Mouse (Mus musculus): ENCODE data around the gene E130114P18Rik. TPM values are rescaled to one million over a fixed set of nuclear protein-coding genes. Genes with fewer than 3 reads are reported as not detected.

E130114P18Rik gene
- polyA plus RNA-seq, 1 experiment from 2014 or later: 1.6 TPM

DNA sequence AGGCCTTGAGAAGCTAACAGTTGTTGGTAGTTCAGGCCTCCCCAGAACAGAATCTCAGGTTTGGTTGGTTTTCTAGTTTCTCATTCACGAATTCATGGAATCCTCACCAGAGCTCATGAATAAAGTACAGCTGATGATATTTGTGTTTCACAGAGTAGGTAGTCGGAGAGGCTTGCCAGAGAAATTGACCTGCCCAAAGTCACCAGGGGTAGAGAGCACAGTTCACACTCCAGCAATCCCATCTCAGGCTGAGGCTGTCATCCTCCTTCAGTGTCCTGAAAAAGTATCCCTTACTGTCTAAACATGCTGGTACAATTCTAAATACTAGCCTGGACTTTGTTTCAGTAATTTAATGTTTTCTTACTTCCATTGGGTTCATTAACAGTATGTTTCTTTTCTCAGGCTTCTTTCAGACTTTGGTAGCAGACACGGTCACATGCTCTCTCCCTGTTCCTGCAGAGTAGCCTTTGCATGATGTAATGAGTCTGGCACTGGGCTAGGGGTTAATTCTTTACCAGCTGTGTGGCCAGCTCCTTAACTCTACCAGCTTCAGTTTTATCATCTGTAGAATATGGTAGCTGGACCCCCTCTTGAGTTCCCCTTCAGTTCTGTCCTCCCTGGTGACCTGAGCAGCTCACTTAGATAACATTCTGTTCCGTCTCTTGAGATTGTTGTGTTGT lies 12.4 kb downstream of the E130114P18Rik start:
- WGBS: 78% methylated on average over 4 of the region's 4 CpGs
- no peaks in the 10 kb centered on the region for H3K27me3 ChIP-seq (replicated peaks; ENCODE audit: control insufficient read depth, insufficient read depth, low read length)
- no peak for TF ChIP-seq CTCF (IDR thresholded peaks at IDR 0.05; ENCODE audit: low read depth)
- no peak overlapping the region for H3K4me2 ChIP-seq (replicated peaks; ENCODE audit: low read depth)
- no peak for ATAC-seq
- no peaks in the 10 kb centered on the region for H3K4me1 ChIP-seq (replicated peaks; ENCODE audit: control insufficient read depth, insufficient read depth, low read length)
- H3K27ac ChIP-seq (ENCODE audit: low read depth, low read length): no peak overlapping the region
- H3K36me3 ChIP-seq (ENCODE audit: control insufficient read depth, insufficient read depth): no peaks in the 10 kb centered on the region
- no peak overlapping the region for H3K9ac ChIP-seq (ENCODE audit: low read depth, low read length)
- no peak overlapping the region for H3K4me3 ChIP-seq (ENCODE audit: low read depth, low read length)
- no peaks in the 10 kb centered on the region for H3K9me3 ChIP-seq (ENCODE audit: control insufficient read depth)

DNA sequence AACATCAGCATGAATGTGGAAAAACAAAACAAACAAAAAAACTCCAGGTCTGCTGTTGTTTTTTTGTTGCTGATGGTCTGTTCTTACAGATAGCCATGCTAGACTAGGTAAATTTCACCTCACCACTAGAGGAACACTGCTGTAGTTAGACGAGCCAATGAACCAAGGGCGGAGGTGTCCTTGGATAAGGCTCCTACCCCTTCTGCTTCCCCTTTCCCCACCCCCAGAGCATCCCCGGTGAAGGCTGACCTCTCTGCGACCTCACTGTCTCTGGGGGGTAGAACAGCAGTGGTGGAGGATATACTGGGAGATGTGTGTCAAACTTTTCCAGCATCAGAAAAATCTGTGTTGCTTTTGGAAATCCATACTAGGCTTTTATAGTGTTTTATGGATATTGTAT lies 13.3 kb downstream of the E130114P18Rik start:
- Histone ChIP-seq H3K36me3 (ENCODE audit: control insufficient read depth, insufficient read depth) (no peaks in the 10 kb centered on the region), H3K9ac (ENCODE audit: low read depth, low read length) (no peak overlapping the region), H3K27ac (ENCODE audit: low read depth, low read length) (no peak overlapping the region), H3K4me1 (replicated peaks; ENCODE audit: control insufficient read depth, insufficient read depth, low read length) (no peaks in the 10 kb centered on the region), H3K9me3 (ENCODE audit: control insufficient read depth) (no peaks in the 10 kb centered on the region), H3K27me3 (replicated peaks; ENCODE audit: control insufficient read depth, insufficient read depth, low read length) (no peaks in the 10 kb centered on the region), H3K4me3 (ENCODE audit: low read depth, low read length) (no peak overlapping the region), H3K4me2 (replicated peaks; ENCODE audit: low read depth) (no peak overlapping the region)
- WGBS: 27% methylated on average over 4 of the region's 4 CpGs
- ATAC-seq: no peak
- TF ChIP-seq CTCF (IDR thresholded peaks at IDR 0.05; ENCODE audit: low read depth): no peak

DNA sequence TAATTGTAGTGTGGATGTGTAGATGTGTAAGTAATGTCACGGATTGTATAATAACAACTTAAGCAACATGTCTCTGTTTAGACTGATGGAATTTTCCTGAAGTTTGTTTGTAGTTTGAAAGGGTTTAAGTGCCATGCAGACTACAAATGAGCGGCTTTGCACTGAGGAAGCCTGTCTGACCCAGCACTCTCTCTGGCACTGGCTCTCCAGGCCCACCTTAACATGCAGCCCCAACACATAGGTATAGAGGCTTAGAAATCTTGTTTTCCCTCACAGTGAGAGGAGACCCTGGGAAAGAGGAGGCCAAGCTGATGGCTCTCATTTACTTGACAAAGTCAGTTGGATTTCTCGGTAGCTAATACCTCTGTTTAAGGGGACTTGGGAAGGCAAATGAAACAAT lies 19.2 kb downstream of the E130114P18Rik start:
- TF ChIP-seq CTCF (IDR thresholded peaks at IDR 0.05; ENCODE audit: low read depth): no peak
- H3K27ac ChIP-seq (ENCODE audit: low read depth, low read length): no peak overlapping the region
- 51% methylated on average over 3 of the region's 3 CpGs for WGBS

DNA sequence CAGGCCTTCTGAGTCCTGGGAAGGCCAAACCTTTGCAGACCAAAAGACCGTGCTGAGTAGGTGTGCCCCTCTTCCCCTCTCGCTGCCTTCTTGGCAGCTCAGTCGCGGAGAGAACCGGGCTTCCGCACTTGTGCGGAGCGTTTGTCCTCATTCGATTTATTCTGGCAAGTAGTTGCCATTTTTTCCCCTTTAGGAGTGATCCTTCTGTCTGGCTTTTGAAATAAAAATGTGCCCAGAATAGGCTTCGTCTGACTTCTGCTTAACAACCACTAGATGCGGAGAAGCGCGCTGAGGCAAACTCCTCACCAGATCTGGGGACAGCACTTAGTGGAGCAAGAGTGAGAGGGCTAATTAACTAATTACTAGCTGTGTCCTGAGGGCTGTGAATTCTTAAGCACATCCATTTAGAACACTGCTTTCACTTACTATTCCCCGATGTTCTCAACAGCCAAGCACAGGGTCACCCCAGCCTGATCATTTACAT lies 19.9 kb downstream of the E130114P18Rik start:
- Histone ChIP-seq H3K27ac (ENCODE audit: low read depth, low read length) (0 out of 2 replicates have a peak overlapping the region, but pooled peaks have one; percentile 17), H3K36me3 (ENCODE audit: control insufficient read depth, insufficient read depth) (no peaks in the 10 kb centered on the region), H3K4me3 (ENCODE audit: low read depth, low read length) (peak overlapping the region; percentile 51), H3K4me2 (replicated peaks; ENCODE audit: low read depth) (peak overlapping the region; percentile 73), H3K4me1 (replicated peaks; ENCODE audit: control insufficient read depth, insufficient read depth, low read length) (0 out of 2 replicates have a peak, but pooled peaks cover 2% of the 10 kb centered on the region), H3K9me3 (ENCODE audit: control insufficient read depth) (no peaks in the 10 kb centered on the region), H3K27me3 (replicated peaks; ENCODE audit: control insufficient read depth, insufficient read depth, low read length) (peaks cover 14% of the 10 kb centered on the region), H3K9ac (ENCODE audit: low read depth, low read length) (peak overlapping the region; percentile 41)
- peak; percentile 54; the same call in 1 of the 2 replicates for ATAC-seq
- TF ChIP-seq CTCF (IDR thresholded peaks at IDR 0.05; ENCODE audit: low read depth): peak; percentile 25
- WGBS: 2% methylated on average over 14 of the region's 14 CpGs

More for the DNA sequence above, 19.2 kb downstream of the E130114P18Rik start:
- no peaks in the 10 kb centered on the region for H3K36me3 ChIP-seq (ENCODE audit: control insufficient read depth, insufficient read depth)
- H3K9me3 ChIP-seq (ENCODE audit: control insufficient read depth): no peaks in the 10 kb centered on the region
- ATAC-seq: no peak
- peaks cover 14% of the 10 kb centered on the region for H3K27me3 ChIP-seq (replicated peaks; ENCODE audit: control insufficient read depth, insufficient read depth, low read length)
- no peak overlapping the region for H3K9ac ChIP-seq (ENCODE audit: low read depth, low read length)
- H3K4me3 ChIP-seq (ENCODE audit: low read depth, low read length): no peak overlapping the region
- peak overlapping the region; percentile 73 for H3K4me2 ChIP-seq (replicated peaks; ENCODE audit: low read depth)
- 0 out of 2 replicates have a peak, but pooled peaks cover 2% of the 10 kb centered on the region for H3K4me1 ChIP-seq (replicated peaks; ENCODE audit: control insufficient read depth, insufficient read depth, low read length)

DNA sequence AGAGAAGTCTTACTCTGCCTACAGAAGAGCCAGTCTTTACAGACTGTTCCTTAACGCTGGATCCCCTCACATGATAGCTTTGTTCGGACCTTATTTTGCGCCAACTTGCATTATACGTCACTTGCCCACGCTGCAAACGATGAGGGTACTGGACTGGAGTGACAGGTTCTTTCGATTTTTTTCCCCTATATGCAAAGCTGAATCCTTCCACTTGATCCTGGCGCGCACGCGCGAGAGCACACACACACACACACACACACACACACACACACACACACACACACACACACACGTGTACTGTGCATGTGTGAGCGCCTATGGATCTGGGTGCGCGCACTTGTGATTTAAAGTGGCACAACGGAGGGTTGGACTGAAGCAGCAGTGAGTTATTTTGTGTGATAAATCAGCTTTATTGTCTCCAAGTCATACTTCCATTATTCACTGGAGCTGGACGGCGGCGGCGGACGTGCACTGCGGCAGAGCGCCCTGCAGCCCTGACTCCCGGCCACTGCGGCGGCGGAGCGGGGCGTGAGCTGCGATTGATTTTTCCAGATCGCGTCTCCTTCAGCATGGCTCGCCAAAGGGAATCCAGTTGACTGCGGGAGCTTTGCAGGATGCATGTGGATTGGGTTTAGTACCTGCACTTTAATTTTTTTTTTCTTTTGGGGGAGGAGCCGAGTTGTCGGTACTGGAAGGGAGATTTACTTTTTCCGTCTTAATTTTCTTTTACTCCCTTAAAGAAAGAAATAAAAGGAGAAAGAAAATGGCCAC lies 20.5 kb downstream of the E130114P18Rik start:
- ATAC-seq: peak; percentile 75
- Histone ChIP-seq H3K4me1 (replicated peaks; ENCODE audit: control insufficient read depth, insufficient read depth, low read length) (0 out of 2 replicates have a peak, but pooled peaks cover 2% of the 10 kb centered on the region), H3K27ac (ENCODE audit: low read depth, low read length) (0 out of 2 replicates have a peak overlapping the region, but pooled peaks have one; percentile 17), H3K4me3 (ENCODE audit: low read depth, low read length) (peak overlapping the region; percentile 51), H3K27me3 (replicated peaks; ENCODE audit: control insufficient read depth, insufficient read depth, low read length) (peaks cover 14% of the 10 kb centered on the region), H3K4me2 (replicated peaks; ENCODE audit: low read depth) (peak overlapping the region; percentile 73), H3K9me3 (ENCODE audit: control insufficient read depth) (no peaks in the 10 kb centered on the region), H3K9ac (ENCODE audit: low read depth, low read length) (peak overlapping the region; percentile 41), H3K36me3 (ENCODE audit: control insufficient read depth, insufficient read depth) (no peaks in the 10 kb centered on the region)
- TF ChIP-seq CTCF (IDR thresholded peaks at IDR 0.05; ENCODE audit: low read depth): peak; percentile 34
- WGBS: 1% methylated on average over 38 of the region's 38 CpGs

DNA sequence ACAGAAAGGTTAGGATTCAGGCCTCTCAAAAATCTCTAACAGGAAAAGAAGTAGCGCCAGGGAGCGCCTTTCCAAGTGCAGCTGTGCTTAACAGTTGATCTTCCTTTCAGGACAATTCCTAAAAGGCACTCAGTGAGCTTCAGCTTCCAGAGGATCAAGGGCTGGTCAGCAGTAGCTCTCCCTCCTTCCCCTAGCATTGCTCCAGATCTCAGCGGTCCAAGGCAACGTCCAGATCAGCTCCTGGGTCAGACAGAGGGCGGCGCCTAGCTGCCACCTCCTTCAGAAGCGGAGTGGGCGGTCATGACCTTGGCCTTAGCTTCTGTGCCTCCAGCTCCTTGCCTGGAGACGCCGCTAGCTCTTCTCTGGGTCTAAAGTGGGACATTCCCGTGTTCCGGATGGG lies 23.6 kb downstream of the E130114P18Rik start:
- peak overlapping the region; percentile 35; the same call in 1 of the 2 replicates for H3K4me2 ChIP-seq (replicated peaks; ENCODE audit: low read depth)
- 0 out of 2 replicates have a peak, but pooled peaks cover 2% of the 10 kb centered on the region for H3K4me1 ChIP-seq (replicated peaks; ENCODE audit: control insufficient read depth, insufficient read depth, low read length)
- H3K27me3 ChIP-seq (replicated peaks; ENCODE audit: control insufficient read depth, insufficient read depth, low read length): peaks cover 14% of the 10 kb centered on the region
- H3K27ac ChIP-seq (ENCODE audit: low read depth, low read length): no peak overlapping the region; the same call in 1 of the 2 replicates
- H3K9me3 ChIP-seq (ENCODE audit: control insufficient read depth): no peaks in the 10 kb centered on the region
- no peaks in the 10 kb centered on the region for H3K36me3 ChIP-seq (ENCODE audit: control insufficient read depth, insufficient read depth)
- no peak for TF ChIP-seq CTCF (IDR thresholded peaks at IDR 0.05; ENCODE audit: low read depth)
- 38% methylated on average over 12 of the region's 12 CpGs for WGBS
- H3K4me3 ChIP-seq (ENCODE audit: low read depth, low read length): no peak overlapping the region
- no peak for ATAC-seq
- H3K9ac ChIP-seq (ENCODE audit: low read depth, low read length): no peak overlapping the region
